Comparison of ENCODE assay signal across 11 mouse cellular contexts in the genomic region with DNA sequence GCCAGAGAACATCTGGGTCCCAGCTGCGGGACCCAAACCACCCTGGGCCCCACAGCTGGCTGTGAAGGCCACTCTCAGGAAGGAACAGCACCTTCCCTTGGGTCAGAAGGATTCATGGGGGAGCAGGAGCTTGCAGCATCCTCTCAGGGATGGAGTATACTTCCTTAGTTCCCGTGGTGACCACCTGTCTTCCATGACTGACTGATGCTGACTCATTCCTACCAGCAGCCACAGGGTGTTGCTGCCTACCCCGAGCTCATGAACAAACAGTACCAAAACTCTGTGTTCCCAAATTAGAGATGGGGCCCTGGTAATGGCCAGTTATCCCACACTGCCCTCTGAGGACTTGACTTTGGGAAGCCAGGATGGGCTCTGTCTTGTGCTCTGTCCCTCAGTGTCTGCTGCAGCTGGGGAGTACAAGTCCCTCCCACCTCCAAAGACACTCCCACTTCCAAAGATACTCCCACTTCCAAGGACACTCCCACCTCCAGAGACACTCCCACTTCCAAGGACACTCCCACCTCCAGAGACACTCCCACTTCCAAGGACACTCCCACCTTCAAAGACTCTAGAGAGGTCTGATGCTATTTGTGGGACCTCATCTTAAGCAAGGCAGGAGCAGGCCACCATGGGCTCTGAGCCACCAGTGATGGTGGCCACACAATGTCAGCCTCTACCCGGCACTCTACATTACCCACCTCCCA. TPM values are rescaled to one million over a fixed set of nuclear protein-coding genes. Genes with fewer than 3 reads are reported as not detected.
DNase-seq lines count a peak whose midpoint lies in the region; ATAC-seq and TF ChIP-seq lines count a peak whose summit lies in the region.
"Had no signal": no experiment of that assay in that cellular context is flagged by ENCODE, and none has a peak within 500 bp of the region (broad histone marks: within the 10 kb centered on the region; RNA-seq: fewer than 3 reads in every experiment).

No protein-coding gene starts in this region.

- H3K4me2 ChIP-seq in liver, embryonic 12.5 days, result no peak overlapping the region
- no peak overlapping the region for H3K4me2 ChIP-seq in intestine, embryonic 15.5 days (replicated peaks)
- no peak overlapping the region for H3K4me2 ChIP-seq in stomach, postnatal 0 days (replicated peaks; ENCODE audit: low read depth)
- no peak overlapping the region for H3K4me2 ChIP-seq in hindbrain, embryonic 14.5 days (replicated peaks)
- H3K4me2 ChIP-seq: hindbrain, embryonic 13.5 days; midbrain, embryonic 15.5 days; neural tube, embryonic 15.5 days had no signal

- H3K9me3 ChIP-seq in liver, embryonic 12.5 days (replicated peaks), result no peaks in the 10 kb centered on the region
- no peaks in the 10 kb centered on the region for H3K9me3 ChIP-seq in intestine, embryonic 15.5 days
- no peaks in the 10 kb centered on the region for H3K9me3 ChIP-seq in stomach, postnatal 0 days (ENCODE audit: control insufficient read depth, low read length)
- H3K9me3 ChIP-seq in hindbrain, embryonic 14.5 days (ENCODE audit: control insufficient read depth, low read length), result no peaks in the 10 kb centered on the region
- H3K9me3 ChIP-seq: hindbrain, embryonic 13.5 days; midbrain, embryonic 15.5 days; neural tube, embryonic 15.5 days had no signal

- 40% methylated on average over 4 of the region's 4 CpGs for WGBS in liver, embryonic 12.5 days (ENCODE audit: insufficient replicate concordance)
- 59% methylated on average over 4 of the region's 4 CpGs for WGBS in intestine, embryonic 15.5 days
- WGBS in stomach, postnatal 0 days, result 49% methylated on average over 4 of the region's 4 CpGs
- WGBS in hindbrain, embryonic 14.5 days, result 67% methylated on average over 4 of the region's 4 CpGs

- peaks cover 9% of the 10 kb centered on the region; the same call in 1 of the 2 replicates for H3K4me1 ChIP-seq in liver, embryonic 12.5 days
- H3K4me1 ChIP-seq in intestine, embryonic 15.5 days (replicated peaks), result peaks cover 5% of the 10 kb centered on the region; the same call in 1 of the 2 replicates
- no peaks in the 10 kb centered on the region for H3K4me1 ChIP-seq in stomach, postnatal 0 days (replicated peaks; ENCODE audit: control insufficient read depth, insufficient read depth)
- H3K4me1 ChIP-seq in hindbrain, embryonic 14.5 days (replicated peaks; ENCODE audit: control insufficient read depth, insufficient read depth, low read length), result 0 out of 2 replicates have a peak, but pooled peaks cover 3% of the 10 kb centered on the region

- peak; percentile 53; the same call in 1 of the 2 replicates for ATAC-seq in liver, embryonic 12.5 days
- peak; percentile 42; the same call in 1 of the 2 replicates for ATAC-seq in intestine, embryonic 15.5 days
- peak; percentile 60 for ATAC-seq in stomach, postnatal 0 days (ENCODE audit: low FRiP score, low TSS enrichment)
- ATAC-seq in hindbrain, embryonic 14.5 days (ENCODE audit: low FRiP score), result no peak
- ATAC-seq: midbrain, embryonic 15.5 days had no signal

- no peak overlapping the region for H3K27ac ChIP-seq in liver, embryonic 12.5 days
- no peak overlapping the region for H3K27ac ChIP-seq in intestine, embryonic 15.5 days
- no peak overlapping the region for H3K27ac ChIP-seq in stomach, postnatal 0 days (replicated peaks)
- no peak overlapping the region for H3K27ac ChIP-seq in hindbrain, embryonic 14.5 days
- H3K27ac ChIP-seq: hindbrain, embryonic 13.5 days; layer of hippocampus, adult 2 months; midbrain, embryonic 15.5 days; neural tube, embryonic 15.5 days had no signal

- H3K36me3 ChIP-seq in liver, embryonic 12.5 days, result no peaks in the 10 kb centered on the region
- H3K36me3 ChIP-seq in intestine, embryonic 15.5 days, result no peaks in the 10 kb centered on the region
- H3K36me3 ChIP-seq in stomach, postnatal 0 days (ENCODE audit: control insufficient read depth, insufficient read depth, low read length), result no peaks in the 10 kb centered on the region
- H3K36me3 ChIP-seq in hindbrain, embryonic 14.5 days (replicated peaks; ENCODE audit: control insufficient read depth, insufficient read depth), result no peaks in the 10 kb centered on the region
- H3K36me3 ChIP-seq: hindbrain, embryonic 13.5 days; midbrain, embryonic 15.5 days; neural tube, embryonic 15.5 days had no signal

- TF ChIP-seq EP300 in stomach, postnatal 0 days (optimal IDR thresholded peaks at IDR 0.05), result no peak

- H3K27me3 ChIP-seq in liver, embryonic 12.5 days (replicated peaks), result peaks cover 17% of the 10 kb centered on the region; the same call in 1 of the 2 replicates
- H3K27me3 ChIP-seq in intestine, embryonic 15.5 days (replicated peaks), result no peaks in the 10 kb centered on the region
- no peaks in the 10 kb centered on the region for H3K27me3 ChIP-seq in stomach, postnatal 0 days (ENCODE audit: control insufficient read depth, insufficient read depth, low read length)
- H3K27me3 ChIP-seq in hindbrain, embryonic 14.5 days (ENCODE audit: control insufficient read depth, insufficient read depth, low read length), result no peaks in the 10 kb centered on the region
- H3K27me3 ChIP-seq: midbrain, embryonic 15.5 days had no signal

- H3K9ac ChIP-seq in liver, embryonic 12.5 days, result no peak overlapping the region
- no peak overlapping the region for H3K9ac ChIP-seq in intestine, embryonic 15.5 days
- H3K9ac ChIP-seq in stomach, postnatal 0 days (ENCODE audit: low read length), result no peak overlapping the region
- no peak overlapping the region for H3K9ac ChIP-seq in hindbrain, embryonic 14.5 days
- H3K9ac ChIP-seq: hindbrain, embryonic 13.5 days; midbrain, embryonic 15.5 days; neural tube, embryonic 15.5 days had no signal

- no peak for TF ChIP-seq CTCF in stomach, postnatal 0 days (IDR thresholded peaks at IDR 0.05; ENCODE audit: low read depth)

- DNase-seq in liver (no peak), MEL-GATA-1-ER (ENCODE audit: extremely low read depth, low read depth) (peak; percentile 33)
- DNase-seq in stomach, postnatal 0 days (ENCODE audit: low spot score), result no peak
- DNase-seq in hindbrain, embryonic 14.5 days (ENCODE audit: low spot score), result no peak
- DNase-seq in natural killer cell, adult 2 months (ENCODE audit: low spot score in 2 of 2), result no peak

- H3K4me3 ChIP-seq in liver, embryonic 12.5 days, result no peak overlapping the region
- no peak overlapping the region for H3K4me3 ChIP-seq in intestine, embryonic 15.5 days (replicated peaks)
- no peak overlapping the region for H3K4me3 ChIP-seq in stomach, postnatal 0 days (ENCODE audit: low read depth, low read length)
- no peak overlapping the region for H3K4me3 ChIP-seq in hindbrain, embryonic 14.5 days (replicated peaks; ENCODE audit: low read length)
- H3K4me3 ChIP-seq: hindbrain, embryonic 13.5 days; layer of hippocampus, adult 2 months; midbrain, embryonic 15.5 days; neural tube, embryonic 15.5 days had no signal

RNA-seq across cellular contexts. Expression of gene Lamc3, which starts 14.7 kb away (rescaled TPM):
- 0.11 and 0.18 TPM in 2 replicates for polyA plus RNA-seq in liver, embryonic 12.5 days (2016; fragmentation: Nextera tagmentation; extraction: Ambion mirVana)
- polyA plus RNA-seq in intestine, embryonic 15.5 days (2015; fragmentation: Nextera tagmentation; extraction: Ambion mirVana), result 0.30 and 0.60 TPM in 2 replicates
- polyA plus RNA-seq in stomach, postnatal 0 days (2015; fragmentation: Nextera tagmentation; extraction: Ambion mirVana), result 0.79 and 0.80 TPM in 2 replicates
- polyA plus RNA-seq in hindbrain, embryonic 14.5 days (2014; fragmentation: Nextera tagmentation; extraction: Ambion mirVana), result 4.9 and 6.1 TPM in 2 replicates

RNA-seq across cellular contexts. Expression of gene Aif1l, which starts 48.1 kb away (rescaled TPM):
- 5.1 and 5.2 TPM in 2 replicates for polyA plus RNA-seq in liver, embryonic 12.5 days (2016; fragmentation: Nextera tagmentation; extraction: Ambion mirVana)
- 11.6 and 12.4 TPM in 2 replicates for polyA plus RNA-seq in intestine, embryonic 15.5 days (2015; fragmentation: Nextera tagmentation; extraction: Ambion mirVana)
- polyA plus RNA-seq in stomach, postnatal 0 days (2015; fragmentation: Nextera tagmentation; extraction: Ambion mirVana), result 47.7 and 49.5 TPM in 2 replicates
- 22.8 and 28.4 TPM in 2 replicates for polyA plus RNA-seq in hindbrain, embryonic 14.5 days (2014; fragmentation: Nextera tagmentation; extraction: Ambion mirVana)

RNA-seq across cellular contexts. Expression of gene Fibcd1, which starts 56.0 kb away (rescaled TPM):
- polyA plus RNA-seq in liver, embryonic 12.5 days (2016; fragmentation: Nextera tagmentation; extraction: Ambion mirVana), result not detected in 2 replicates
- polyA plus RNA-seq in intestine, embryonic 15.5 days (2015; fragmentation: Nextera tagmentation; extraction: Ambion mirVana), result 0.46 and 0.67 TPM in 2 replicates
- 0.08 and 0.17 TPM in 2 replicates for polyA plus RNA-seq in stomach, postnatal 0 days (2015; fragmentation: Nextera tagmentation; extraction: Ambion mirVana)
- polyA plus RNA-seq in hindbrain, embryonic 14.5 days (2014; fragmentation: Nextera tagmentation; extraction: Ambion mirVana), result 5.0 and 5.6 TPM in 2 replicates
